In genomic region chr12:73043396-73044167, GRCm38 (mm10) we compare ENCODE assay signal across 10 mouse cellular contexts. TPM values are rescaled to one million over a fixed set of nuclear protein-coding genes. Genes with fewer than 3 reads are reported as not detected.
DNase-seq lines count a peak whose midpoint lies in the region; ATAC-seq and TF ChIP-seq lines count a peak whose summit lies in the region.
"Had no signal": no experiment of that assay in that cellular context is flagged by ENCODE, and none has a peak within 500 bp of the region (broad histone marks: within the 10 kb centered on the region; RNA-seq: fewer than 3 reads in every experiment).

No protein-coding gene starts in this region.

- TF ChIP-seq CTCF in gastrocnemius, adult 2 months (IDR thresholded peaks at IDR 0.05), result peak; percentile 3; the same call in 1 of the 2 replicates
- no peak for TF ChIP-seq CTCF in embryonic fibroblast, embryonic 13.5 days (IDR thresholded peaks at IDR 0.05; ENCODE audit: borderline replicate concordance, insufficient read depth, low read length)

- peak overlapping the region; percentile 98 for H3K27ac ChIP-seq in gastrocnemius, adult 2 months
- H3K27ac ChIP-seq in lung, embryonic 16.5 days (ENCODE audit: low read length), result no peak overlapping the region
- 0 out of 2 replicates have a peak overlapping the region, but pooled peaks have one; percentile 42 for H3K27ac ChIP-seq in embryonic fibroblast, embryonic 13.5 days (ENCODE audit: insufficient read depth, low read length)

- H3K79me2 ChIP-seq in myocyte (ENCODE audit: control insufficient read depth, insufficient read depth), result peaks cover 79% of the 10 kb centered on the region

- no peak overlapping the region for H3K9ac ChIP-seq in lung, embryonic 16.5 days (ENCODE audit: low read length)

- H3K36me3 ChIP-seq in lung, embryonic 16.5 days (ENCODE audit: control insufficient read depth, insufficient read depth, low read length), result no peaks in the 10 kb centered on the region
- peaks cover 7% of the 10 kb centered on the region for H3K36me3 ChIP-seq in myocyte (ENCODE audit: control insufficient read depth, insufficient read depth)

- H3K4me3 ChIP-seq in gastrocnemius, adult 2 months, result peak overlapping the region; percentile 94
- H3K4me3 ChIP-seq in lung, embryonic 16.5 days (ENCODE audit: low read length), result peak overlapping the region; percentile 53; the same call in 1 of the 2 replicates
- H3K4me3 ChIP-seq in embryonic fibroblast, embryonic 13.5 days (ENCODE audit: insufficient read depth, low read length), result peak overlapping the region; percentile 71
- peak overlapping the region; percentile 100 for H3K4me3 ChIP-seq in myocyte

- H3K27me3 ChIP-seq in lung, embryonic 16.5 days (ENCODE audit: control insufficient read depth, insufficient read depth, low read depth, low read length), result peaks cover 80% of the 10 kb centered on the region
- H3K27me3 ChIP-seq in myocyte (ENCODE audit: control insufficient read depth, insufficient read depth, insufficient read length), result no peaks in the 10 kb centered on the region

- H3K4me2 ChIP-seq in lung, embryonic 16.5 days (ENCODE audit: low read depth, low read length), result no peak overlapping the region
- peak overlapping the region; percentile 95 for H3K4me2 ChIP-seq in myocyte (ENCODE audit: low read depth)

- peaks cover 22% of the 10 kb centered on the region for H3K4me1 ChIP-seq in lung, embryonic 16.5 days (replicated peaks; ENCODE audit: control insufficient read depth, insufficient read depth, low read length)
- no peaks in the 10 kb centered on the region for H3K4me1 ChIP-seq in embryonic fibroblast, embryonic 13.5 days (ENCODE audit: control insufficient read depth, insufficient read depth, low read length)

- peak overlapping the region; percentile 96 for H3ac ChIP-seq in myocyte (ENCODE audit: control insufficient read depth, insufficient read length)

- no peaks in the 10 kb centered on the region for H3K9me3 ChIP-seq in lung, embryonic 16.5 days (ENCODE audit: control insufficient read depth, low read length)

- 17% methylated on average over 14 of the region's 14 CpGs for WGBS in lung, embryonic 16.5 days

- no peak for TF ChIP-seq POLR2A in embryonic fibroblast, embryonic 13.5 days (IDR thresholded peaks at IDR 0.05; ENCODE audit: low read depth, low read length)
- TF ChIP-seq POLR2A in myocyte (IDR thresholded peaks at IDR 0.05; ENCODE audit: insufficient read length, low read depth), result no peak

- DNase-seq in gastrocnemius, adult 2 months, result peak; percentile 74
- no peak for DNase-seq in gastrocnemius, adult 18-20 months (ENCODE audit: low spot score)
- no peak for DNase-seq in lung, postnatal 25 days (ENCODE audit: low spot score)
- no peak for DNase-seq in frontal cortex, postnatal 36 days (ENCODE audit: low spot score in 2 of 2)
- DNase-seq in cerebellum, adult 8-10 months, result no peak

- ATAC-seq in lung, embryonic 16.5 days (ENCODE audit: low read depth), result no peak
- ATAC-seq: activated CD4-positive, CD25-positive, alpha-beta regulatory T cell, adult 4 months had no signal

- intact Hi-C loops in gastrocnemius, adult 2 months (cut with DNase I), result loop anchor here (2.0 to 5.0 kb wide), 2 partner anchors 69 to 359 kb away; partner anchors contain the start of gene Six4

TF ChIP-seq in myocyte, 11 proteins besides CTCF, POLR2A, EP300 and RAD21:
- TF ChIP-seq CEBPB (IDR thresholded peaks at IDR 0.05; ENCODE audit: insufficient read depth, poor library complexity, severe bottlenecking) (peak; percentile 90), SRF (IDR thresholded peaks at IDR 0.05; ENCODE audit: control insufficient read depth, insufficient read length, low read depth) (no peak), REST (IDR thresholded peaks at IDR 0.05; ENCODE audit: insufficient read depth, insufficient read length) (no peak), E2F4 (IDR thresholded peaks at IDR 0.05; ENCODE audit: insufficient read depth) (no peak), TCF12 (IDR thresholded peaks at IDR 0.05; ENCODE audit: insufficient read depth, poor library complexity, severe bottlenecking) (no peak), MYOD1 (IDR thresholded peaks at IDR 0.05; ENCODE audit: control insufficient read depth in 1 of 3, insufficient read length in 2 of 3, low read depth in 2 of 3) (no peak), TCF3 (IDR thresholded peaks at IDR 0.05; ENCODE audit: insufficient read length, low read depth) (no peak), MYOG (IDR thresholded peaks at IDR 0.05; ENCODE audit: control insufficient read depth in 1 of 3, insufficient read depth in 1 of 3, insufficient read length in 2 of 3, low read depth in 2 of 3) (no peak), POLR2AphosphoS2 (IDR thresholded peaks at IDR 0.05; ENCODE audit: insufficient read length, low read depth) (peak; percentile 21), USF1 (IDR thresholded peaks at IDR 0.05; ENCODE audit: low read depth) (no peak), MAX (IDR thresholded peaks at IDR 0.05; ENCODE audit: low read depth) (no peak)

RNA-seq across cellular contexts. Expression of gene Six1, which starts 10.1 kb away (rescaled TPM):
- 10 to 100 TPM; 59.8 to 68.4 TPM for total RNA-seq in gastrocnemius, adult 2 months (2021)
- total RNA-seq in gastrocnemius, adult 18-20 months (2021), result 10 to 100 TPM; 68.5 to 72.6 TPM
- polyA plus RNA-seq in lung, embryonic 16.5 days (2015; fragmentation: Nextera tagmentation; extraction: Ambion mirVana), result 1.3 and 2.0 TPM in 2 replicates
- polyA plus RNA-seq in embryonic fibroblast, embryonic 13.5 days (2011; ENCODE audit: insufficient read length, low read depth, missing spikeins), result 17.4 and 31.3 TPM in 2 replicates
- polyA plus RNA-seq in myocyte (2012; fragmentation: generic; extraction: Trizol), result 71.7 TPM
- polyA plus RNA-seq: activated CD4-positive, CD25-positive, alpha-beta regulatory T cell, adult 4 months; small intestine, adult 2 months had no signal
